Mouse (Mus musculus) heart, postnatal 0 days (tissue): ENCODE results near the gene Art4. TPM values are rescaled to one million over a fixed set of nuclear protein-coding genes. Genes with fewer than 3 reads are reported as not detected.

Experiments used
- ATAC-seq: fragments of 200-750 bp; cut with Nextera tagmentation; 2 replicates; pipeline ENCODE4 v1.8.0; 2017; ENCODE audit warnings: low read depth, moderate number of reproducible peaks, moderate library complexity; ENCODE audit not compliant: insufficient read depth
- DNase-seq: peaks from one replicate; pipeline ENCODE4 v3.0.0-alpha.2; 2016; ENCODE audit warnings: low spot score
- H3K27ac ChIP-seq: fragments of 300-500 bp; sonication (generic); 2 replicates; pipeline ENCODE4 v1.5.1; 2014; ENCODE audit warnings: low read depth, mild to moderate bottlenecking
- H3K27me3 ChIP-seq: fragments of 300-500 bp; sonication (generic); 2 replicates; pipeline ENCODE4 v1.6.1; 2014; ENCODE audit warnings: low read length, mixed read lengths; ENCODE audit not compliant: control insufficient read depth, insufficient read depth
- H3K36me3 ChIP-seq: fragments of 300-500 bp; sonication (generic); replicated peaks from 2 replicates; pipeline ENCODE4 v1.6.1; 2014; ENCODE audit warnings: low read length, mixed read lengths; ENCODE audit not compliant: control insufficient read depth, insufficient read depth
- H3K4me1 ChIP-seq: fragments of 300-500 bp; sonication (generic); 2 replicates; pipeline ENCODE4 v1.6.1; 2014; ENCODE audit warnings: antibody characterized with exemption; ENCODE audit not compliant: control insufficient read depth, insufficient read depth
- H3K4me2 ChIP-seq: fragments of 300-500 bp; sonication (generic); 2 replicates; pipeline ENCODE4 v1.6.1; 2014; ENCODE audit warnings: low read depth, mild to moderate bottlenecking, low read length, moderate library complexity
- H3K4me3 ChIP-seq: fragments of 300-500 bp; sonication (generic); 2 replicates; pipeline ENCODE4 v1.5.1; 2014; ENCODE audit warnings: low read depth, low read length
- H3K9ac ChIP-seq: fragments of 300-500 bp; sonication (generic); replicated peaks from 2 replicates; pipeline ENCODE4 v1.6.1; 2014; ENCODE audit warnings: low read depth, low read length, mixed read lengths
- H3K9me3 ChIP-seq: fragments of 300-500 bp; sonication (generic); replicated peaks from 2 replicates; pipeline ENCODE4 v1.6.1; 2016; ENCODE audit warnings: low read length; ENCODE audit not compliant: control insufficient read depth
- CTCF ChIP-seq: IDR thresholded peaks from 2 replicates; pipeline ENCODE4 v1.5.1; 2016; ENCODE audit warnings: antibody characterized with exemption, control low read depth, low read depth
- EP300 ChIP-seq: IDR thresholded peaks from 2 replicates; pipeline ENCODE4 v1.6.1; 2016; ENCODE audit warnings: antibody characterized with exemption, low read depth
- WGBS: fragments of 180-500 bp; shearing (Covaris S2); extraction: QIAGEN DNeasy Blood & Tissue Kit; methylation state at CpG from one replicate; pipeline ENCODE4 v1.1.7; 2014; 5-methylcytosine and 5-hydroxymethylcytosine counted together
- polyA plus RNA-seq: library from polyadenylated mRNA; unstranded; fragments of >200 nt; fragmentation: Nextera tagmentation; extraction: Ambion mirVana; gene quantifications from 2 replicates; pipeline ENCODE4 v1.2.1, GENCODE M21; 2015
- total RNA-seq: library from RNA; depleted of rRNA; stranded (reverse); fragments of >200 nt; gene quantifications from 2 replicates; pipeline ENCODE4 v1.2.3, GENCODE M21; 2014; ENCODE audit warnings: low replicate concordance

Gene Art4
- total and polyA plus RNA-seq, 2 experiments from 2014 or later: 8.7 to 19.3 TPM

GRCm38 (mm10) chr6:136866150-136866549 lies 8.6 kb upstream of the Art4 start:
- DNase-seq (no peak), ATAC-seq (no peak)
- Histone ChIP-seq H3K4me3 (no peak overlapping the region), H3K9ac (no peak overlapping the region), H3K4me2 (no peak overlapping the region), H3K27ac (no peak overlapping the region), H3K9me3 (no peaks in the 10 kb centered on the region), H3K36me3 (no peaks in the 10 kb centered on the region), H3K4me1 (no peaks in the 10 kb centered on the region), H3K27me3 (no peaks in the 10 kb centered on the region)
- TF ChIP-seq EP300: no peak
- no peak for TF ChIP-seq CTCF
- WGBS: 89% methylated on average over 4 of the region's 4 CpGs

- 83% methylated on average over 5 of the region's 5 CpGs for WGBS
- Histone ChIP-seq H3K27me3 (no peaks in the 10 kb centered on the region), H3K27ac (no peak overlapping the region), H3K4me2 (no peak overlapping the region), H3K4me3 (no peak overlapping the region), H3K36me3 (no peaks in the 10 kb centered on the region), H3K9me3 (no peaks in the 10 kb centered on the region), H3K9ac (no peak overlapping the region), H3K4me1 (no peaks in the 10 kb centered on the region)
- TF ChIP-seq CTCF: no peak
- TF ChIP-seq EP300: no peak
- no peak for ATAC-seq
- DNase-seq: no peak
Observed at GRCm38 (mm10) chr6:136865360-136865759, 7.8 kb upstream of the Art4 start.

DNA sequence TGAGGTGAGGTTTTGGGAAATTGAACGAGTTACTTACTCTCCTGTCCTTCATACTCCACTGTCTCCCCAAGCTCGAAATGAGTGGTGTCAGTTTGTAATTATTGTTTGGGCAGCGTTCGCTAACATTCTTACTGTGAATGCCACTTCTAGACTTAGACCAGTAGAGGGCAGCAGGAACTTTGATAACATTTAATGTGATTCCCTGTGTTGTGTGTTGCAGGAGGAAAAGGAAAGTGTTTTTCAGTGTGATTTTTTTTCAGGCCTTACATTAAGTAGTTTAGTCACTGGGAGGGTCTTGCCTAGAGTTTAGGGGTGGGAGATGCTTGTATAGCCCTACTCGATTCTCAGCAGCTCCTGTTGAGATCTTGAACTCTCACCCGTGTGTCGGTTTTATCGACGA lies 3.5 kb upstream of the Art4 start:
- Histone ChIP-seq H3K9me3 (no peaks in the 10 kb centered on the region), H3K4me2 (peak overlapping the region; percentile 36), H3K27me3 (no peaks in the 10 kb centered on the region), H3K36me3 (no peaks in the 10 kb centered on the region), H3K4me3 (no peak overlapping the region), H3K4me1 (peaks cover 12% of the 10 kb centered on the region; the same call in 1 of the 2 replicates), H3K9ac (no peak overlapping the region), H3K27ac (peak overlapping the region; percentile 90)
- DNase-seq: peak; percentile 81
- WGBS: 36% methylated on average over 9 of the region's 9 CpGs
- TF ChIP-seq CTCF (peak; percentile 91), EP300 (no peak)
- ATAC-seq: peak; percentile 43

DNA sequence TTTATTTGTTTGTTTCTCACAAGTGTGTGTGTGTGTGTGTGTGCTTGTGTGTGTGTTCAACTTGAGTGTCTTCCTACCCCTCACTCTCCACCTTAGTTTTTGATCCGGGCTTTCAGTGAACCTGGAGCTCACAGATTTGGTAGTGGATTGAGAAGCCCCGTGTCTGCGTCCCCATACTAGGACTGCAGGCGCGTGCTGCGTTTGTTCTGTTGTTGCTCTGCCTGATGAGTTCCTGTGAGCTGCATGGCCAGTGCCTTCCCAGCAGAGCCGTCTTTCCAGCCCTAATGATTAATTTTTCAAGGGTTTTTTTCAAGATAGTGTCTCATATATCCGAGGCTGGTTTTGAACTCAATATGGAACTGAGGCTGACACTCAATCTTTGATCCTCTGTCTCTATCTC lies 887 bp upstream of the Art4 start:
- no peak; the same call in 1 of the 2 replicates for TF ChIP-seq EP300
- TF ChIP-seq CTCF: no peak
- Histone ChIP-seq H3K27me3 (no peaks in the 10 kb centered on the region), H3K4me3 (no peak overlapping the region), H3K27ac (peak overlapping the region; percentile 90), H3K4me2 (no peak overlapping the region), H3K9me3 (no peaks in the 10 kb centered on the region), H3K4me1 (peaks cover 18% of the 10 kb centered on the region; the same call in 1 of the 2 replicates), H3K9ac (no peak overlapping the region), H3K36me3 (no peaks in the 10 kb centered on the region)
- ATAC-seq (no peak), DNase-seq (peak; percentile 50)
- WGBS: 43% methylated on average over 8 of the region's 8 CpGs

- TF ChIP-seq CTCF (no peak), EP300 (no peak; the same call in 1 of the 2 replicates)
- peak overlapping the region; percentile 53 for H3K4me2 ChIP-seq
- no peaks in the 10 kb centered on the region for H3K27me3 ChIP-seq
- no peaks in the 10 kb centered on the region for H3K36me3 ChIP-seq
- H3K4me3 ChIP-seq: peak overlapping the region; percentile 33
- H3K27ac ChIP-seq: peak overlapping the region; percentile 90
- ATAC-seq (peak; percentile 59), DNase-seq (peak; percentile 86)
- 4% methylated on average over 11 of the region's 11 CpGs for WGBS
- peak overlapping the region; percentile 49 for H3K9ac ChIP-seq
- no peaks in the 10 kb centered on the region for H3K9me3 ChIP-seq
- peaks cover 18% of the 10 kb centered on the region for H3K4me1 ChIP-seq
Observed at GRCm38 (mm10) chr6:136857873-136858260, 334 bp upstream of the Art4 start.

DNA sequence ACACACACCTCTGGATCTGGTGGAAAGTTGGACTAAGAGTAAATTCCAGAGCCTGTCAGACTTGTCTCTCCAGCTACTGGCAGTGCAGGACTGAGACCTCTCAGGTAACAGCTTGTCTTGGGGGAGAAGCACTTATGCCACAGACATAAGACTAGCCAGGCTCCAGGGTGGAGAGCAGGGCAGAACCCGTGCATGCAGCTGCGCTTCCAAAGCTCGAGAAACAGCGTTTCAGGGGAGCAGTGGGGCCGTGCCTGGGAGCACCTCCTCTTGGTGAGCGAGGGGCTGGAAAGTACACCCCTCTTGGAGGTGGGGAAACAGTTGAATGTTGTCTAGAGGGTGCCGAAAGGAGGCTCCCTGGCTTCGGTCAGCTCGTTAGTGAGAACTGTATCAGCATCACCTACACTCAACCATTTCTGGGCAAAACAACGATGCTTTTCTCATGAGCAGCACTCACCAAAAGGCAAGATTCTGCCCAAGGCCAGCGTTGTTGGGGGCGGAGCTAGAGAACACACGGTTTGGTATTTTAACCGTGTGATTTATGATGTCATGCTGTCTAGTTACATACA lies 1.4 kb downstream of the Art4 start:
- no peak for TF ChIP-seq EP300
- no peak for TF ChIP-seq CTCF
- H3K36me3 ChIP-seq: no peaks in the 10 kb centered on the region
- H3K4me2 ChIP-seq: peak overlapping the region; percentile 53
- peak; percentile 31 for DNase-seq
- no peak for ATAC-seq
- 22% methylated on average over 14 of the region's 14 CpGs for WGBS
- H3K4me1 ChIP-seq: peaks cover 20% of the 10 kb centered on the region
- peak overlapping the region; percentile 43; the same call in 1 of the 2 replicates for H3K9ac ChIP-seq
- peak overlapping the region; percentile 80 for H3K27ac ChIP-seq
- no peaks in the 10 kb centered on the region for H3K9me3 ChIP-seq
- no peaks in the 10 kb centered on the region for H3K27me3 ChIP-seq
- peak overlapping the region; percentile 33 for H3K4me3 ChIP-seq
